Mouse (Mus musculus): ENCODE results near the gene Gpc1. TPM values are rescaled to one million over a fixed set of nuclear protein-coding genes. Genes with fewer than 3 reads are reported as not detected.

The Gpc1 gene
- 100 to 1,000 TPM; 120 to 145 (median 132) TPM for total RNA-seq (2022)

DNA sequence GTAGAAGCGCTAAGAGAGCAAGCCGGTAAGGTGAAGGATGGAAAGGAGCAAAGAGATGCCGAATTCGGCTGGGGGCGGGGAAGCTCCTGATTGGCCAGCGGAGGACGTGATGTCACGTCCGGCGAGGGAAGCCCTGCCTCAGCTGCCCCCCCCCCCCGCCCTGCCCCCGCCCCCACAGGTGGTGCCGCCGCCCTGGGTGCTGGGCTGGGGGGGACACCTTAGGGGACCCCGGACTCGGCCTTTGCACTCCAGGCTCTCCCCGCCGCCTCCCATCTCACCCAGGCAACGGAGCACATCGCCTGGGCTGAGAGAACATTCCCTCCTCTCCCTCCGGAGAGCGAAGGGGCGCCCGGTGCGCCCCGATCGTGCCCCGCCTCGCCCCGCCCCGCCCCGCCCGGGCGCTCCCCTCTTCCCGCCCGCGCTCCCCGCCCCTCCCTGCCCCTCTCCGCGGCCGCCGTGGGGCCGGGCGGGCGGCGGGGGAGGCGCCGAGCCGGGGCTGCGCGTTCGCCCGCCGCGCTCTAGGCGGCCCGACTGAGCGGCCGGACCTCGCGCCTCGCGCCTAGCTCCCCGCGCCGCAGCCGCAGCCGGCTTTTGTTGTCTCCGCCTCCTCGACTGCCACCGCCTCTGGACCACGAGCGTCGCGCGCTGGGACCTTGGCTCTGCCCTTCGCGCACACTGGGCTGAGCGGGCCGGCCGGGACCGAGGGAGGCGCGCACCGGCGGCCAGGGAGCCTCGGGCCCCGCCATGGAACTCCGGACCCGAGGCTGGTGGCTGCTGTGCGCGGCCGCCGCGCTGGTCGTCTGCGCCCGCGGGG, at the start of gene Gpc1:
Gpc1 (plus strand) TSS at position 458 of the 814 bp plus-strand sequence.
- DNase-seq (ENCODE audit: low spot score in 2 of 2) = peak; percentile 78 to 89

DNA sequence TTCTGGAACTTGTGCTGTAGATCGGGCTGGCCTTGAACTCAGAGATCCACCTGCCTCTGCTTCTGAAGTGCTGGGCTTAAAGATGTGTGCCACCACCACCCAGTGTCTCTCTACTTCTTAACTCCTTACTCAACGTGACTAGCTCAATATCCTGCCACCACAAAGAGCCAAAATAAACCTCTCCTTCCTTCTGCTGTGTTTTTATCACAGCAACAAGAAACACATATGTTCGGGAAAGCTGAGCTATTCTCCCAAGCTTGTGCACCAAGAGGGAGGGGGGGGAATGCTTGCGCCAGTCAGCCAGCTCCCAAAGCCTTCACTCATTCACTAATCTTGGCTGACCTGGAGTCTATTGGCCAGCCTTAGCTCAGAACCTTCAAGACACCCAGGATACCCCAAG, 49.6 kb upstream of the Gpc1 start:
- DNase-seq (ENCODE audit: low spot score in 2 of 2) = peak; percentile 10 to 18

DNA sequence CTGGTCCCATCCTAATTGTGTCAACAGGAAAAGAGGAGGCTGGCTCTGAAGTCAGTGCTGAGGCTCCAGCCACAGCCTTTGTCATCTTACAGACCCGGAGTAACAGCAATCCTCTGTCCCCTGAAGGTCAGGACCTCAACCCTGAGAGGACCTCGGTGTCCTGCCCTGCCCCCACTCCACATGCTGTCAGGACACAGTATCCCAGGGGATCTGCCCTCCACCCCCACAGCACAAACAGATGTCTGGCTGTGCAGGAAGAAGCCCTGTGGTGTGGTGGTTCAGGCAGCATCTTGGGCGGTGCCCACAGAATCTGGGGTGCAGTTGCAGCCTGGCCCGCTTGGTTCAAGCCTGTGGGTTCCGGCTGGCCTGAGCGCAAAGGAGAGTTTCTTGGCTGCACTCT, 48.9 kb upstream of the Gpc1 start:
- no peak for DNase-seq (ENCODE audit: low spot score in 2 of 2)

DNA sequence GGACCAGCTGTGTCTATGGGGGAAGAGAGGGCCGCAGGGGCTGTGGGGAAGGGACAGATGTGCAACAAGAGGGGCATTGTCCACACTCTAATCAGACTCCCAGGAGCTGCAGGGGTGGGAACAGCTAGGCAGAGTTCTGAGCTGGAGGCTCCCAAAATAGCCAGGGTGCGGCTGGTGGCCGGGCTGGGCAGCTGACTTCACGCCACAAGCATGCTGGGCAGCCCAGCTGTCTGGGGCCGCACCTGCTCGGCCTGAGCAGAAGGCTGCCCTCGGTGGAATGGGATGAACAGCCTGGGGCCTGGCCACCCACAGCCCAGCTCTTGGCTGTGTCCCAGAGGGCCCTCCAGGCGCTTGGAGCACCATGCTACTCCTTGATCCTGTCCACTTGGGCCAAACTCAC, 44.2 kb upstream of the Gpc1 start:
- DNase-seq (ENCODE audit: low spot score in 2 of 2) = no peak

DNA sequence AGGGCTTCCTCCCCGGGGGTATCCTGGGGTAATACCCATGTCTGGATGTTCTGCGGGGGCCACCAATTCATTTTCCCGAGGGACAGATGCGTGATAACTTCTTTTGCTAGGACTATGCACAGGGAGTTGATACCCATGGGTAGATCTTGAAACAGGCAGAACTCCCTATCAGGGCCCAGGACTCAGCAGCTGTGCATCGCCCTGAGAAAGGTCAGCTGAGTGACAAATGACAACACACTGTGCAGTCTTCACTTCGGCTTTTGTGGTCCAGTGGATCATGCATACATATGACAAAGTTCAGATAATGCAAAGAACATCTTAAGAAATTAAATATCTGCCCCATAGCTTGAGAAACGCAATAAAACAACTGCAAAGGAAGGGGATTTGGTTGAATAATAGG, 43.4 kb upstream of the Gpc1 start:
- no peak for DNase-seq (ENCODE audit: low spot score in 2 of 2)

DNA sequence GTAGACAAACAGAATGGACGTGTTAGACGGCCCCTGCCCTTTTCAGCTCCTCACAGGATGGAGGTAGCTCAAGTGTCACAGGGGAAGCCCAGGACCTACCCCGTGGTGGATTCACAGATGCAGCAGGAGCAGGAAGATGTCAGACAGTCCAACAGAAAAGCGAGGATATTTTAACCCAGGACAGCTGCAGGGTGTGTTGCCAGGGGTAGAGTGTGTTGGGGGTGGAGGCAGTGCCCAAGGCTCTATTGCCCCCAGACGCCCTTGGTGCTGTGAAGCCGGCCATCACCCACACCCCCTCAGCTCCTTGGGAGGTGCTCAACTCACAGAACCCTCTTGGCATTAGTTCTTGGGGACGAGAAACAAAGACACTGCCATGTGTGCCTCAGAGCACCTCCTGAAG, 40.8 kb upstream of the Gpc1 start:
- DNase-seq (ENCODE audit: low spot score in 2 of 2) = no peak

DNA sequence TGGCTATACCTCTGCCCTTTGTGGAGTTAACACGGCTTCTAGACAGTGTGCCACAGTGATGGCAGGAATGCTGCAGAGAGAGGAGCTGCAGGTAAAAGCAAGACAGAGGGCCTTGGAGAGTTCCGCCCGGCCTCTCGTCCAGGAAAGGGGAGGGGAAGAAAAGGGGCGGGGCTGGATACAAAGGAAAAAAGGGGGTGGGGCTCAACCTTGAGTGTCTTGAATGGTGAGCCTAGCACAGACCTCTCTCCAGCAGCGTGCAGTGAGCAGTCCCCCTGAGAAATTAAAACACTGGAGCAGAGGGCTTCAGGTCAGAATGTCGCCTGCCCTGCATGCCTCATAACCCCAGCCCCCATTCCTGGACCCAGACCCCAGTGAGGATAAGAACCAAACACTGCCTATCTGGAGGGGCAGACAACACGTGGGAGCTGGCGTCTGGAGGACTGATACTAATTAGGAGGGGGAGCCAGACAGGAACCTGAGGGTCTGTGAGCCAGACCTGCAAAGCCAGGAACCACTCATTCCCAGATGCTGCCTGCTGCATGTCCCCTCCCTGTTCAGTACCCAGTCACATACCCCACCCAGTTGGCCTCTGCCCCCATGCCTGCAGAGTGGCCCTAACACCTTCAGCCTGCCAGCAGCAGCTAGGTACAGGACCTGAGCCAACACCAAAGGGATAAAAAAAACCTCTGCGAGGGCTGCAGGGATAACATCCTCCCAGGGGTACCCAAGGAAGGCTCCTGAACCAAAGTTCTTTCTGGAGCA, 40.2 kb upstream of the Gpc1 start:
- DNase-seq (ENCODE audit: low spot score in 2 of 2) = no peak

DNA sequence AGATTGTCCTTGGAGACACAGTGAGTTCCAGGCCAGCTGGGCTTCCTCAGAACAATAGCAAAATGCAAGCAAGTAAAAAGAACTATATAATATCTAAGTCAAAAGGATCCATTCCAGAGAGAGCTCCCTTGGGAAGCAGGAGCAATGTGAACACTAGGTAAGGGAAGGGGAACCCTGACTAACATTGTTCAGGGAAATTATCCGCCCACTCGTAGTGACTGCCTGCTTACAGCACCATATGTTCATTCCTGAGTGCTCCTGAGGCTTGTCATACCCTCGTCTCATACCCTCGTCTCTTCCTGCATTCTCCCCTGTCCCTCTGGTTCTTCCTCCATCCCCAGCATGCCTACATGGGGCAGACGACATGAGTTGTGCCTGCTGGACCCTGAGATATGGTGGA, 37.7 kb upstream of the Gpc1 start:
- DNase-seq (ENCODE audit: low spot score in 2 of 2) = no peak

DNA sequence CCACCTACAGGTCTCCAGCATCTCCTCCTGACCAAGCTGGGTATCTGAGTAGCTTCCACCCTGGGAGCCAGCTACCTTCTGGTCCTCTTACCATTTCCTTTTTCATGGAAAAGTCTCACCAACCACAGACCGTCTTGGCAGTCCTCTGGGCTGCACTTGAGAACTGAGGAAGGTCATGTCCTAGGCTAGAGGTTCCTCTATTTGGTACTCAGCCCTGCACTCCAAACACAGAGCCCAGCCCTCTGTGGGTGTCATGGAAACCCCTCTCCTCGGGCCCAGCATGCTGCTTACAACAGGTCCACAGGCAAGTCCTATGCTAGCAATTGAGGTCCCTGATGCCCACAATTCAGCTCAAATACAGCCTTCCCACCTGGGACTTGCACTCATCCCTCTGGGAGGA, 33.0 kb upstream of the Gpc1 start:
- DNase-seq (ENCODE audit: low spot score in 2 of 2) = no peak

DNA sequence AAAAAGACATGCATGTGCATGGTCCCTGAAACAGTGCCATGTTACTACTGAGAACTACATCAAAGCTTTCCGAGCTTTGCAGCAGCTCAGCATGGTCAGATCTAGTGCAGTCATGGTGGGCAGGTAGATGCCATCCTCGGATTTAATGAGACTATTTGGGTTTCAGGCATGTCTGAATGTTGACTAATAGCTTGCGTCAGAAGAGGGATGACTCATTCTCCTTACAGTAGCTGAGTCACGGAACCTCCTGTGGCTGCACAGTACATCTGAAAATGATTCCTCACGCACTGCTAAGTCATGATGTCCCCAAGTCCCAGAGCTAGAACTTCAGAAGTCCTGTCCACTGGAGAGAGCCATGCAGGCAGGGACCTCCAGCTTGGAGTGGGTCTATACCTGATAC, 31.8 kb upstream of the Gpc1 start:
- peak; percentile 6 to 33 for DNase-seq (ENCODE audit: low spot score in 2 of 2)

DNA sequence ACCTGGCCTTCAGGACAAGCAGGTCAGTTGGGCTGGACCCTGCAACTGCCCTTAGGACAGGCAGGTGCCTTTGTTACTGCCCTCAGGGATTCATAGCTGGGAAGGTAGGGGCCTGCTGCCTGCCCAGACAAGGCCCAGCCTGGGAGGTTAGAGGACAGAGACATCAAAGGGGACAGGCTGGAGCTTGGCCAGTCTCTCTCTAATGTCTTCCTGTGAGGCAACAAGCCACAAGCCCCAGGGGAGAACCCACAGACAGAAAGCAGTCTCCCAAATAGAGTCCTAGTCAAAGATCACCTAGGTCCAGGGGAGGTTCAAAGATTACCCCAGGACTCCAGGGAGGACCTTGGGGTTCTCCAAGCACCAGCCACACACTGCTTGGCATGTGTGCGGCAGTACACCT, 29.1 kb upstream of the Gpc1 start:
- DNase-seq (ENCODE audit: low spot score in 2 of 2) = no peak

DNA sequence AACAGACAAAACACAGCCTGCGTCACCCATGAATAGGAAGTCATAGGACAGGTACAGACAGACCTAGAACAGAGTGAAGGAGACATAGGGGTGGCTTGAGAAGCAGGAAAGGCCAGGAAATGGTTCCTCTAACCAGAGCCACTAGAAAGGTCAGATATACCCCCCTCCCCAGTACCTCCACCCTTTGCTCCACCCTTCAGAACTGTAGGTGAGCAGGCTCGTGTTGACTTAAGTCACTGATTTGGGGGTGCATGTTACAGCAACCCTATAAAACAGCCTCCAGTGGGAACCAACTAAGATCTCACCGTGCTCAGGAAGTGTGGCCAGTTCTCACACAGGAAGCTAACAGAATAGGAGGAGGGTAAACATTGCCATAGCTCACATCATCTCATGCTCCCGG, 28.1 kb upstream of the Gpc1 start:
- DNase-seq (ENCODE audit: low spot score in 2 of 2) = no peak

DNA sequence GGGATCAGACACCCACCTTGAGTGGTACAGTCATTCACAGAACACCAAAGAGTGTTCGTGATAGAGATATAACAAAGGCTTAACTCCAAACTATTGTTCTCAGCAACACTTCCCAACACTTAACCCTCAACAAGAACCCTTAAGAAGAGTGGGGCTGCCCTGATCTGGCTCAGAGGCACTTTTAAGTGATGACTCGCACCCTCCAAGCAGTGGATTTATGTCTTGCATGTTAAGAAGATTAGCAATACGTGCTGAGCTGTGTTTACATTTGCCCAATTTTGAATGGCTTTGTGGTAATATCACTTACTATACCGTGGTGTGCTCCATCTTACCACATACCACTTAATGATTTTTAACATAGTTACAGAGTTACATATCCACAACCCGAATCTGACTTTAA, 26.3 kb upstream of the Gpc1 start:
- no peak for DNase-seq (ENCODE audit: low spot score in 2 of 2)

DNA sequence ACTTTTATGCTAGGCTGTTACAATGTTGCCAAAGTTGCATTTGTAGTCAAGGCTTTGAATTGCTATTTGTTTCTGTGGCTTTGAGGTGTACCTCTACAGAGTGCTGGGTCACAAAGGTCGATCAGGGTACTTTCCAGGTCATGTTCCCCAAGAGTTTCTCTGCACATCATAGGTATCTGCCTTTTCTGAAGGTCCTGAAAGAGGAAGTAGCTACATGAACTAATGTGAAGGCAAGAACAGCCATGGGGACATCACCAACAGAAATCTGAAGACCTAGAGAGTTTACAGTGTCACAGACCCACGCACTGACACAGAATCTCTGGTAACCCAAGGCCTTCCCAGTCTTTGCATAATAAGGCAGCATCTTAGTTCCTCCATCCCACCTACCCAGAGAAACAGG, 25.6 kb upstream of the Gpc1 start:
- DNase-seq (ENCODE audit: low spot score in 2 of 2) = no peak

DNA sequence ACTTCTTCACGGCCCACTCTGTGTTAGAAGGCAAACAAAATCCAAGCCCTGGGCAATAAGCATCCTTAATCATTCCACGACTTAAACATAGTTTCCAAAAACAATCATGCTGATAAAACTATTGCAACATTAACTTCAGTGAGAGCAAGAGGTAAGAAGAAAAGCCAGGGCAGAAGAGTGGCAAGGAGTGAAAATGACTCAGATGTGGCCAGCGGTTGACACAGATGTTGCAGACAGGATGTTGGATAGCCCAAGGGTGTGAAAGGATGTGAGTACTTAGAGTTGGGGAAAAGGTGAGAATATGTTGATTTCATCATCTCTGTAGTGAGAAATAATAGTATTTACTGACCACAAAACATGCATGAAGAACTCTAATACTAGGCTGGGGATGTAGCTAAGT, 24.7 kb upstream of the Gpc1 start:
- DNase-seq (ENCODE audit: low spot score in 2 of 2) = no peak

DNA sequence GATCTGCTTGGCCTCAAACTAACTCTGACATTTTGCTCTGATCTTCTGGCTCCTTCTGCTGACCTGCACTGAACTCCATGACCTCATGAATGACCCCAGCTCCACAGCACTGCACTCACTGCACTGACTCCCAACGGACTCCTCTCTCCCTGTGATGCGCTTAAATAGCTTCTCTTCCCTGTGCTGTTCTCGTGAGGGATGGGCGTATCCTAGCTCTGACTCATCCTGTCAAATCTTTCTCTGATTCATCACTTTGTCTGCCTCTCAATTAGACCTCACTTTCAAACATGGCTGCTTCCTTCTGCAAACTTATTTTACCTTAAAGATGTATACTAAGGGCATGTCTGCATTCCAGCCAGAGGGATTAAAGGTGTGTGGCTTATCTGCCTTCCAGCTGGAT, 21.8 kb upstream of the Gpc1 start:
- no peak for DNase-seq (ENCODE audit: low spot score in 2 of 2)

DNA sequence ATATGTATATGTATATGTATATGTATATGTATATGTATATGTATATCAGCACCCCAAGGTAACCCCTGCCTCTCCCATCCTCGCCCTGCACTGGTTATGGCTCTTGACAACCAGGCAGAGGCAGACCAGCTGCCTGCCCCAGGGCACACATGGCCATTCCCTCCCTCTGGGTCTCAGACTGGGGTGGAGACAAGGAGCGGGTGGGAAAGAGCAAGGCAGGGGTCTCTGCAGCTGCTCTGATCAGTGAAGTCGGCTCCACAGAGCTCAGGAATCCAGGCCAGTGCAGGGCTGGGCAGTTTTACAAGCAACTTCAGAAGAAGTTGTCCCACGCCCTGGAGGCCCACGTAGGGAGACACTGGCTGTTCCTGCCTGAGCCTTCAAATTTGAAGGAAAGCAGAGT, 17.1 kb upstream of the Gpc1 start:
- DNase-seq (ENCODE audit: low spot score in 2 of 2) = no peak

DNA sequence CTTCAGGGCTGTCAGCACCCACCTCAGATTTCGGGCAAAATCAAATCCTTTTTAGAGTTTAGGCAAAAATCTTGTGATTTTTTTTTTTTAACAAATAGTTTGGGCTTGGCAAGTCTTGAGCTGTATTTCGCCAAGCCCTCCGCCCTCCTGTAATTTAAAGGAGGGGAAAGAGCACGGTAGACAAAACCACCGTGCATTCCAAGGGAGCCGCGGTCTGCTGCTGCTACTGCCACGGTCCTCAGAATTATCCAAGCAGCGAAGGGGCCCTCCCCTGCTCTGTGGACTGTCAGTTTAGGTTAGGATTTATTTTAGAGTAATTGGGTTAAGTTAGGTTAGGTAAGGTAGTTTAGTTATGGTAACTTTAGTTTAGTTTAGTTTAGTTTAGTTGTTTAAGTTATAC, 16.3 kb upstream of the Gpc1 start:
- no peak for DNase-seq (ENCODE audit: low spot score in 2 of 2)

DNA sequence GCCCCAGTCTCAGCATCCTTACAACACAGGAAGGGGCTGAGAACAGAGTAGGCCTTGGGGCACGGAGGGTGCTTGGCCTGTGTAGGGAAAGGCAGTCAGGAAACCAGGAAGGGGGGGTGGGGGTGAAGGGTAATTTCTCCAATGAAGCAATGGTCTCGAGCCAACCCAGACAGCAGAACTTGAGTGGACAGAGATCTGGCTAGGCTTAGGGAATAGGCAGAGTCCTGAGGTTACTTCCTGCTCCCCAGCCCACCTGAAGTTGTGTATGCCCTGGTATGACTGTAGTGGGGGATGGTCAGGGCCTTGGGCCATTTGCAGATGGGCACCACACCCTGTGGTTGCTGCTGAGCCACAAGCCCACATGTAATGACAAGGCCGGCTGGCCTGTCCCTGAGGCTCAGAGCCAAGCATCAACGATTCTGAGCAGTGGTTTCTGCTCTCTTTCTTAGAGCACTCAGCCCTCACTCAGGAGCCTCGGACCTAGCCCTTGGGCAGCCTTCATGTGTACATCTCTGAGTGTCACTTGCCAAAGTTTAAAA, 15.6 kb upstream of the Gpc1 start:
- DNase-seq (ENCODE audit: low spot score in 2 of 2) = no peak

DNA sequence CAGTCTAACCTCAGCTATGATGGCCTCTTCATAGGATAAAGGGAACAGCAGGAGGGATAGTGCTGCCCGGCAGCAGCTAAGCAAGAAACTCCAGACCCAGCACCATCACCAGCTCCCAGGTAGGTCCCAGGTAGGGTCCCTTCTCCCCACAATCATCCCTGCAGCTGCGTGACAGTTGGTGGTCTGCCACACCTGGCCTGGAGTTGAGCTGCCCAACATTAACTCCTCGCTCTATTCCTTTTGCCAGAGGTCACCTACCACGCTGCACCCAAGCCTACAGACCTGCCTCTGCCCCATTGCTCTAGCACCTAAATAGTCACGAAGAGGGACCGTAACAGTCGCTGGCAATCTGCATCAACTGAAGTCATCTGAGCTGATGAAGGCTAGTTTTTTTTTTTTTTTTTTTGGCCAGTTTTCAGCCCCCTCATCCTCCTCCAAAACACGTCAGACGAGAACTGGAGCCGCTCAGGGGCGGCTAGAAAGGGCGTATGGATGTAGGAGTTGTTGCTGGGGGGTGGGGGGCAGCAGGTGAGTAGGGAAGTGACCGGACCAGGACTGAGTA, 738 bp upstream of the Gpc1 start:
- peak in 1 of 2 experiments; percentile 8 for DNase-seq (ENCODE audit: low spot score in 2 of 2)

DNA sequence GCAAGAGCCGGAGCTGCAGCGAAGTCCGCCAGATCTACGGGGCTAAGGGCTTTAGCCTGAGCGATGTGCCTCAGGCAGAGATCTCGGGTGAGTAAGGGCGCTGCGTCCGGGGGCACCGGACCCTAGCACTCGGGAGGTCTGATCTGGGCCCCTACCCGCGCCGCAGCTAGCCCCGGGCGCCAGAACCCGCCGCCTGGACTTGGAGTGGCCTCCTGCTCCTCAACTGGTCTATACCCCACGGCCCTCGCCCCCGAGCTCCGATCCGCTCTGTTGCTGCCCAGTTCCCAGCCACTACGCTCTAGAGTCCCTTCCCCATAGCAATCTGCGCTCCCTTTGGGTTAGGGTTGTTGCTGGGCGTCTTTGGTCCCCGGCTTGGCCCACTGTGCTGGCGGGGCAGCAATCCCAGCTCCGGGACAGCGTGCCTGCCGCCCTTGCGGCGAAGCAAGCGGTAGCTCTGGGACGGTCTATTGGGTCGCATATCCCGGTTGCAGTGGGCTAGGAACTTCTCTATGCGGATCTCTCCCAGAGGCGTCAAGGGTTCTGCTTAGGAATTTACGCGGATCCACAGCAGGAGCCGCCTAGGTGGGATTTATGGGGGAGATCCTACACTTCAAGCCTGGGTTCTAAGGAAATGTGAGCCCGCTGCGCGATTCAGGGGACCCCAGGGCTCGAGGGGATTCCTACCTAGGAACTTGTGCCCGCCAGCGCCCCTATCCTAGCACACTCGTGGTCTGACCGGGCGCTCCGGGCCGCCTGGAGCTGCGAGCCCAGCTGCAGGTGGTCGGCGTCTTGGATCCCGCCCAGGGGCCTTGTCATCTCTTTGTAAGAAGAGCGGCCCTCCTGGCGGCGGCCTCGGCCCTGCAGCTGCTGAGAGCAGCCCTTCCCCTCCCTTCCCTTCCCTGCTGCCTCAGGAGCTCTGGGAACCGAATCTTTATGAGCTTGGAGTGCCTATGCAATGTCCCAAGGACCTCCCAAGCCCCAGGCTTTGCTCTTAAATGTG, 866 bp downstream of the Gpc1 start:
- DNase-seq (ENCODE audit: low spot score in 2 of 2) = peak; percentile 33 to 39

Data from layer of hippocampus, adult 8-10 months (tissue).